Mouse (Mus musculus) spleen, adult 2 months (tissue): ENCODE measurements around the gene Immp2l.

Source experiments
- CTCF ChIP-seq: fragments of 200-500 bp; IDR thresholded peaks from 2 replicates; pipeline ENCODE4 v1.5.1; 2011; ENCODE audit warnings: mild to moderate bottlenecking, inconsistent platforms; ENCODE audit not compliant: insufficient read depth, insufficient read length, insufficient replicate concordance; ENCODE audit errors: extremely low read depth
- POLR2A ChIP-seq: fragments of 200-500 bp; IDR thresholded peaks from 2 replicates; pipeline ENCODE4 v1.6.1; 2011; ENCODE audit warnings: low read depth, low read length, inconsistent platforms

DNA sequence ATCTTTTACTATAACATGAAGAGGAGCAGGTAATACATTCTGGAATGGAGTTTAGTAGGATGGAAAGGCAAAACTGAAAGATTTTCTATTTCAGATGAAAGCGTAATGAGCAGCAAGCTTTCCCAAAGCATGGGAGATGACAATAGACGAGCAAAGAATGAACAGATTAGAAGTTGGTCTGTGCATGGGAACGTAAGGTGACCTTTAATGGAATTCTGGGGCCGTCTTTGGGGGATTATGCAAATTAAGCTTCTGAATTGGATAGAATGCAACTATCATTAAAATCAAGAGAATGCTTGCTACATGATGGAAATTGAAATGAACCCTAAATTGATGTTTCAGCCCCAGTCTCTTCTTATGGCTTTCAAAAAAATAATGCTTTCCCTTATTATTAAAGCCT, 619.4 kb downstream of the Immp2l start:
- TF ChIP-seq CTCF, result no peak
- no peak for TF ChIP-seq POLR2A
